Mouse (Mus musculus): ENCODE results near the gene Cep70.

The Cep70 gene

DNA sequence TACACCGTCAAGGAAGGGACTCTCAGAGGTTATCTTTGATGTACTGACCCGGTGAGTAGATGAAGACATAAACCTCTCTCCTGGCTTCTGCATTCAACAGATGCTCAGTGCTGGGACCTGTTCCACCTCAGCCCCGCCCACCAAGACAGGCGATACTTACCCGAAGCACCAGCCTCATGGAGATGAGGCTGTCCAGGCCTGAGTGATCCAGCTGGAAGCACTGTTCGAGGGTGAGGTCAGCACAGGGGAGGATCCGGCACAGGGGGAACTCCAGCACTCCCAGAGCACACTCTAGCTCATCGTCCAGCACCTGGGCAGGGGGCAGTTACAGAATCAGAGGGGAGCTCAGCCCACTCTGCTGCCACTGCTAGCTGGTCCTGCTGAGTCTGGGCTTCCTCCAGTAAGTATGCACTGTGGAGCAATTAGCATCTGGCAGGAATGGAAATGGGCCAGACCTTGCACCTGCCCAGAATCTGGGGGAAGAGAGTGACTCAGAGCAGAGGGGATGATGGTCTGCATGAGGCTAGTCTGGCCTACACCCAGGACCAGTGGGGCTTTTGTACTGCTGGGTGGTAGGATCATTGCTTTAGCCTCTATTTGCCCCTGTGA, 76.3 kb downstream of the Cep70 start:
- no peak for DNase-seq (ENCODE audit: low spot score)

DNA sequence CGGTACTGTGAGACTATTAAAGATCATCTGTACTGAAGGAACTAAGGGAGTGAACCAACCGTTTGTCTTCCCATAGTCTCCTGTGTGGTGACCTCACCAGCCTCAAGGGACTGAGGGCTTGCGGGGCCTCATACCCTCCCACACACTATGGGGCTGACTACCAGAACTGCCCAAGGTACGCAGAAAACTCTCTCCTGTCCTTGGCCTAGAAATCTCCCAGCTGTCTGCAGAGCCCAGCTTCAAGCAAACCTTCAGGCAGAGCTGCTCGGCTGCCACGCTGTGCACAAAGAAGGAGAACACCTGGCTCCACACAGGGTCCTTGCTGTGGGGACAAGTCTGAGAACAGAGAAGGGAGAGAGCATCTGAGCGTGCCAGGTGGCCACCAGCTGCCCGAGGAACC, 76.8 kb downstream of the Cep70 start:
- no peak for DNase-seq (ENCODE audit: low spot score)

DNA sequence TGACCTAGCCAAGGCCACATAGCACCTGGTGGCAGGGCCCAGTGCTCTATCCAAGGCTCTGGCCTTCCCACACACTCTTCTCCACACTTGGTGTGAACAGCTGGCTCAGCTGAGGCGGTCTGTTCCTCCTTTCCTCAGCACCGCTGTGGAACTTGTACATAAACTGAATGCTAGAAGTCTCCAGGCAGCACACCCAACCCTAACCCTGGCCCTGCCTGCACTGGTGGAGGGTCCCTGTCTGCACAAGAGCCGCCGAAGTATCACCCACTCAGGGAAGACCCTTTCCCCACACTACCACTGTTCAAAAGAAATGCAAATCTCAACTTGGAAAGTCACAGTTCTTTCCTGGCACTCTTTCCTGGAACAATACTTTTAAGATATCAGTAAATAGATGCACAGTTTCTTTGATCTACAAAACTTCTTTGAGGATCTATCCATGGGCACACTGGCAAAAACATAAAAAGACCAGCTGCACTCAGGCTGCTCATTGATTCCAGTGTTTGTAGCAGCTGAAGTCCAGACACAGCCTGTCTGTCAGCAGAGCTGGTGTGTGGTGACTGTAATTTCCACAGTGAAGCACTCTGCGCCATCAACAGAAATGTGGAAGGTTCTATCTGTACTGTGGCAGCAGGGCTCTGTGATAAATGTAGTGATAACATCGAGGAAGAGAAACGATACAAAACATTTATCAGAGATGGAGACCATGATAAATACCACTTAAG, 82.2 kb downstream of the Cep70 start:
- DNase-seq (ENCODE audit: low spot score), result no peak

DNA sequence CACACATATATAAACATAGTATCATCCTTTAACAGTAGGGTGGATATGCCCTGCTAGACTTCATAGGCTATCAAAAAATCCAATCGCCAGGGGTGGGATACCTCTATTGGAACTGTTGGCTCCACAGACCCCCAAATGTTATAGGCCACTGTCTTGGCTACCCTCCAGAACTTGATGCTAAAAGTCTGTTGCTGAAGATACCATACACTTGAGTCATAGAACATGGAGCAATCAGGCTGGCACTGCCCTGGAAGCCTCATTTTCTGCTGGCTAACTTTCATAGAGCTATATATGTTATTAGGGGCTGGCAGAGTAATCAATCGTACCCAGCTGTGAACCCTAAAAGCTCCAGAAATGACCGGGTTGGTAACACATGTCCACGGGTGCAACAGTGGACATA, 82.8 kb downstream of the Cep70 start:
- DNase-seq (ENCODE audit: low spot score), result no peak

DNA sequence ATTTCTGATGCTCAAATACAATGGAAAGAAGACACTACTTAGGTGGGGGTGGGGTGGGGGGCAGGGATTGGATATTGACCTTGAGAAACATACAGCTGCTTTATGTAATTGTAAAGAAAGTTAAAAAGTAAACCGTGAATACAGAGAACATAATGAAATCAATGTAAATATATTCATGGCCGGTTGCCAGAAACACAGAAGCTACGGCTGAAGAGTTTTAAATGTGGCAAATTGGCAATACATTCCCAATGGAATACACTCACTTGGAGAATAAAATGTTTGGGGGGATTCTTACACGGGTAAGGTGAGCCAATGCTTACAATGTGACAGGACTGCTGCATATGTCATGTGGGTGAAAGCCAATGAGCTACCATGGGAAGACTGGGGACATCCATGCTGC, 83.7 kb downstream of the Cep70 start:
- DNase-seq (ENCODE audit: low spot score), result no peak

DNA sequence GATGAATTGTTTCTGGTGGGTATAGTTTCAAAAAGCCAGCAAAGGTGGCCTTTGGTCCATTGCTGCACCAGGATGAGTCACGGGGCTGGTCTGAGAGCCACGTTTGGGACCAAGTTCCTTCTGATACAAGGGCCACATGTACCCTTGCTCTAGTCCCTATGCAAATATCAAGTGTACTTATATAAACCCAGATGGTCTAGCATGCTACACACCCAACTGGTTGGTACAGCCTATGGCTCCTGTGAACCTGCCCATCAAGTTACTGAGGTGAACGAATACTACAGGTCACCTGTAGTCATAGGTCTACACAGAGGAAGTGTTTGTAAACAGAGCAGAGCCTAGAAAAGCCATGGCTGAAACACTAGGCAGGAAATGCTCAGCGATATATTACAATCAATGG, 93.4 kb downstream of the Cep70 start:
- no peak for DNase-seq (ENCODE audit: low spot score)

DNA sequence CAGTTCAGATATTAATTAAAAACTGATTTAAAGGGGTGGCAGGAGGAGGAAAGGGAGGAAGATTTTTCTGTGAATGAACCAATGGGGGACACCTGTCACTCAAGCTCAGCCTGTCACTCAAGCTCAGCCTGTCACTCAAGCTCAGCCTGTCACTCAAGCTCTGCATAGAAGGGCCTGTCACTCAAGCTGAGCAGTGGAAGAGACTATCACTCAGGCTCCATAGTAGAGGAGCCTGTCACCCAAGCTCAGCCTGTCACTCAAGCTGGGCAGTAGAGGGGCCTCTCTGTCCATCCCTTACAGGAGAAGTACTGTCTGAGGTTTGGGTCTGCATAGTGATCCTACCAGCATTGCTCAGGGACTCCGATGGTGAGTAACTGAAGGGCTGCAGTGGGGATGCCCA, 95.1 kb downstream of the Cep70 start:
- no peak for DNase-seq (ENCODE audit: low spot score)

DNA sequence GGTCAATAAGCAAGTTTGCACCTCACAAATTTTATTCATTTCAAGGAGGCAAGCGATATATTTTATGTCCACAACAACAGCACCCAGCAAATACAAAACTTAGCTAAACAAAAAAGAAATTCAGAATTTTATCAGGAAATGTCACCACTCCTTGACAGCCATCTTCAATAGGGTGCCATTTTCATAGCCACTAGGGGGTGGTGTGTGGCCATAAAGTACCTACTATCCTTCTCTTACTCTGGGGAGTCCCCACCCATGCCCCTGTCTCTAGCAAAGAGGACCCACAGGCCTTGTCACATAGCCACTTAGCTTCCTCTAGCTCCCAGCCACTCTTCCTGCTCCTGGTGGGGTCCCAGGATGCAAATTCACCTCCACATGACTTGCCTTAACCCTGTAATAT, 96.0 kb downstream of the Cep70 start:
- no peak for DNase-seq (ENCODE audit: low spot score)

DNA sequence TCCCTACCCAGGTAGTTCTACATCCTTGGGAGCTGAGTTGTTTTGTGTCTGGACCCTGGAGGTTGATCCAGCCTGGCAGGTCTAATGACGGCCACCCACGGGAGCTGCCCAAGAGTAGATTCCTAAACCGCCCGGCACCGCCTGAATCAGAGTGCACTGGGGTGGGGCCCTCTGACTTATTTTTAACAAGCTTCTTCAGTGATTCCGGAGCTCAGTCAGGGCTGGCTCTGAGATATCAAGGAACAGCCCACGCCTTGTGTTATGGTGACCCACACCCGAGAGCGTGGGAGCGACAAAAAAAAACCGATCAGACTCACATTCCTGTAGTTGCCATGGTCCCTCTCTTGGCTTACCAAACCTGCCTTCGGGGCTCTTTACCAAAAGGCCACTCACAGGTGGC, 97.0 kb downstream of the Cep70 start:
- DNase-seq (ENCODE audit: low spot score), result no peak

DNA sequence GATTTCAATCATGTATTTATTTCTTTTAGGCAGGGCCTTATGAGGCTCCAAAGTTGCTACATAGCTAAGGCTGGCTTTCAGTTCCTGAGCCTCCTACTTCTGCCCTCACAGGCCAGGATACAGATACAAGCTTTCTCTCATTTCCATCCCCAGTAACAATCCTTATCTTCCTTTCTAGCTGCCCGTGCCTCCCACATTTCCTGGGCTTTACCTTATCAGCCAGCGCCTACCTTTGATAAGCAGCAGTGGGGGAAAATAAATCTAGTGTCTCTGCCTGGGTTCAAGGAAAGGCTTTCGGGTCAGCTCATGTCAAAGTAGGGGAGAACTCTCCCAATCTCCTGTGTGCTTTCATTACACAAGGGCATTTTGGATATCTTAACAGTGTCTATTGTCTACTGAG, 98.4 kb downstream of the Cep70 start:
- DNase-seq (ENCODE audit: low spot score), result no peak

DNA sequence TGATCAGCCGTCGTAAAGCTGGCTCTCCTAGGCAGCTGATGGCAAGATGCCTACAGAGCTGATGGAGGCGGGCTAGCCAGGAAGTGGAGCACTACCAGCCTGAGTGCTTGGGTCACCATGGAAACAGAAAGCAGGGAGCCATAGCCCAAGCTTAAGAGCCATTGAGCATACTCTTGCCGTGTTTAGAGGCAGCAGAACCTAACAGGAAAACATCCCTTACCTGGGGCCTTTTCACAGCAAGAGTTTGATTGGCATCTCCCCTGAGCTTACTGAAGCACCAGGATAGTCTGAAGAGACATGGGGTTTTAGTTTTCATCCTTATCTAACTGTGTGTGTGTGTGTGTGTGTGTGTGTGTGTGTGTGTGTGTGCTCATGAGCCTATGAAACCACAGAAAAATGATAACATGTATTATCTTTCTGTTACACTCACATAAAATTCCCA, 102.2 kb downstream of the Cep70 start:
- DNase-seq (ENCODE audit: low spot score), result no peak

Data from urinary bladder, postnatal 14 days (tissue).